Mouse (Mus musculus) kidney, embryonic 16.5 days (tissue): Measurements from ENCODE around the gene Olfr1340. TPM values are rescaled to one million over a fixed set of nuclear protein-coding genes. Genes with fewer than 3 reads are reported as not detected.

Experiments
- ATAC-seq: fragments of 200-750 bp; cut with Nextera tagmentation; 2 replicates; pipeline ENCODE4 v1.8.0; 2017; ENCODE audit warnings: moderate TSS enrichment; ENCODE audit not compliant: low FRiP score, low TSS enrichment
- H3K27ac ChIP-seq: fragments of 300-500 bp; sonication (generic); 2 replicates; pipeline ENCODE4 v1.5.1; 2014; ENCODE audit warnings: low read length
- H3K27me3 ChIP-seq: fragments of 300-500 bp; sonication (generic); 2 replicates; pipeline ENCODE4 v1.6.1; 2014; ENCODE audit warnings: low read length, control low read depth, mixed read lengths; ENCODE audit not compliant: insufficient read depth
- H3K36me3 ChIP-seq: fragments of 300-500 bp; sonication (generic); 2 replicates; pipeline ENCODE4 v1.6.1; 2014; ENCODE audit warnings: low read length, control low read depth, mixed read lengths; ENCODE audit not compliant: insufficient read depth
- H3K4me1 ChIP-seq: fragments of 300-500 bp; sonication (generic); 2 replicates; pipeline ENCODE4 v1.6.1; 2014; ENCODE audit warnings: low read length, control low read depth, mixed read lengths; ENCODE audit not compliant: insufficient read depth
- H3K4me2 ChIP-seq: fragments of 300-500 bp; sonication (generic); replicated peaks from 2 replicates; pipeline ENCODE4 v1.6.1; 2014; ENCODE audit warnings: low read depth, low read length
- H3K4me3 ChIP-seq: fragments of 300-500 bp; sonication (generic); 2 replicates; pipeline ENCODE4 v1.5.1; 2014; ENCODE audit warnings: mild to moderate bottlenecking, low read length
- H3K9ac ChIP-seq: fragments of 300-500 bp; sonication (generic); replicated peaks from 2 replicates; pipeline ENCODE4 v1.6.1; 2014; ENCODE audit warnings: low read length
- H3K9me3 ChIP-seq: fragments of 300-500 bp; sonication (generic); 2 replicates; pipeline ENCODE4 v1.6.1; 2016; ENCODE audit warnings: low read length, control low read depth
- WGBS: fragments of 180-500 bp; shearing (Covaris S2); extraction: QIAGEN DNeasy Blood & Tissue Kit; methylation state at CpG from one replicate; pipeline ENCODE4 v1.1.7; 2014; 5-methylcytosine and 5-hydroxymethylcytosine counted together
- polyA plus RNA-seq: library from polyadenylated mRNA; unstranded; fragments of >200 nt; fragmentation: Nextera tagmentation; extraction: Ambion mirVana; gene quantifications from 2 replicates; pipeline ENCODE4 v1.2.1, GENCODE M21; 2015

Gene Olfr1340
- not detected in 2 replicates for polyA plus RNA-seq

GRCm38 (mm10) chr4:118719838-118720237 is at the start of gene Olfr1340:
Olfr1340 (plus strand) TSS chr4:118720138.
- no peaks in the 10 kb centered on the region for H3K4me1 ChIP-seq
- H3K4me2 ChIP-seq = no peak within 1 kb of the TSS
- H3K27me3 ChIP-seq = no peaks in the 10 kb centered on the region
- no peaks in the 10 kb centered on the region for H3K9me3 ChIP-seq
- no peaks in the 10 kb centered on the region for H3K36me3 ChIP-seq
- no peak for ATAC-seq
- H3K9ac ChIP-seq = no peak within 1 kb of the TSS
- no peak within 1 kb of the TSS for H3K4me3 ChIP-seq
- H3K27ac ChIP-seq = no peak within 1 kb of the TSS

GRCm38 (mm10) chr4:118687086-118687485 is 32.9 kb upstream of the Olfr1340 start:
- Histone ChIP-seq H3K4me2 (no peak overlapping the region), H3K9me3 (no peaks in the 10 kb centered on the region), H3K9ac (no peak overlapping the region), H3K4me3 (no peak overlapping the region), H3K27ac (no peak overlapping the region), H3K4me1 (no peaks in the 10 kb centered on the region), H3K36me3 (no peaks in the 10 kb centered on the region), H3K27me3 (no peaks in the 10 kb centered on the region)
- WGBS = 55% methylated on average over 2 of the region's 2 CpGs
- ATAC-seq = no peak

GRCm38 (mm10) chr4:118692412-118692973 is 27.4 kb upstream of the Olfr1340 start, which contains the start of gene Olfr1342:
Olfr1342 (minus strand) TSS chr4:118692756.
- no peaks in the 10 kb centered on the region; the same call in 1 of the 2 replicates for H3K4me1 ChIP-seq
- no peak within 1 kb of the TSS for H3K4me3 ChIP-seq
- no peaks in the 10 kb centered on the region for H3K27me3 ChIP-seq
- 0 out of 2 replicates have a peak within 1 kb of the TSS, but pooled peaks have one; percentile 27 for H3K27ac ChIP-seq
- 45% methylated on average over 12 of the region's 12 CpGs for WGBS
- H3K4me2 ChIP-seq = peak within 1 kb of the TSS; percentile 22; the same call in 1 of the 2 replicates
- H3K9ac ChIP-seq = no peak within 1 kb of the TSS
- ATAC-seq = peak; percentile 61
- no peaks in the 10 kb centered on the region for H3K36me3 ChIP-seq
- no peaks in the 10 kb centered on the region for H3K9me3 ChIP-seq

DNA sequence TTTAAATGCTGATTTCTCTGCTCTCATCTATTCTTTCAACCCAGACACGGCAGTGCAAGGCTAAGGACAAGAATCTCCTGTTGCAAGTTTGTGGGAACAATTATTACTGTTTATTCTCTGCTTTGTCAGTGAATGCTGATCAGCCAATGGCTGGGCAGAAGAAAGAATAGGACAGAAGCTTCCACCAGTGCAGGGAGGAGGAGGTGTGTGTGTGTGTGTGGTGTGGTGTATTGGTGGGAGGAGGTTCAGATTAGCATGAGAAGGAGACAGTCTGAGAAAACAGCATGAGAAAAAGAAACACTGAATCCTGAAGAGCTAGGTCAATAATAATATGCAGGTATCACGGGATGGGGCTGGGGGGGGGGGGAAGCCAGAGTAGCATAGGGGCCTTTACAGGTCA is 26.1 kb upstream of the Olfr1340 start:
- H3K4me3 ChIP-seq = no peak overlapping the region
- ATAC-seq = no peak
- no peak overlapping the region for H3K9ac ChIP-seq
- no peak overlapping the region for H3K27ac ChIP-seq
- no peaks in the 10 kb centered on the region for H3K36me3 ChIP-seq
- H3K4me1 ChIP-seq = no peaks in the 10 kb centered on the region; the same call in 1 of the 2 replicates
- H3K27me3 ChIP-seq = no peaks in the 10 kb centered on the region
- H3K4me2 ChIP-seq = no peak overlapping the region
- H3K9me3 ChIP-seq = no peaks in the 10 kb centered on the region
- 28% methylated on average over 2 of the region's 2 CpGs for WGBS

DNA sequence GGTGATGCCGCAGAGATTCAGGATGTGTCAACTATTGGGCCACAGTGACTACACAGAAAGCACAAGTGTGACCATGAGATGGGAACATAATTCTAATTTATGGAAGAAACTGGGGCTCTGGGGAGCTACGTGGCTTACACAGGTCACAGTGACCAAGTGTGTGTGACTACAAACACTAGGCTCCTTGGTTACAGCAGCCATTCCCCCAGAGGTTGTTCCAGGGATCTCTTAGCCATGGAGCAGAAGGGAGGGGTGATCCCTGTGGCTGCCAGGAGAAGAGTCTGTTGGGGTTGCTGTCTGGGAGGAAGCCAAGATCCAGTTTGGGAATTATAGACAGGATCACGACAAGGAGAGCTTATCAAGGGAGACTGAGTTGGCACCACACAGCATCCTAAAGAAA is 16.7 kb upstream of the Olfr1340 start, which contains the start of gene Olfr1341:
TSS of gene Olfr1341 (plus strand) at position 301 of the 400 bp plus-strand sequence.
- no peak within 1 kb of the TSS for H3K4me3 ChIP-seq
- no peaks in the 10 kb centered on the region for H3K9me3 ChIP-seq
- ATAC-seq = no peak
- H3K27ac ChIP-seq = no peak within 1 kb of the TSS
- H3K27me3 ChIP-seq = 0 out of 2 replicates have a peak, but pooled peaks cover 2% of the 10 kb centered on the region
- 79% methylated on average over 3 of the region's 3 CpGs for WGBS
- no peak within 1 kb of the TSS for H3K4me2 ChIP-seq
- no peaks in the 10 kb centered on the region for H3K36me3 ChIP-seq
- H3K9ac ChIP-seq = no peak within 1 kb of the TSS
- no peaks in the 10 kb centered on the region for H3K4me1 ChIP-seq

- H3K9ac ChIP-seq = no peak overlapping the region
- H3K36me3 ChIP-seq = no peaks in the 10 kb centered on the region
- no peaks in the 10 kb centered on the region for H3K4me1 ChIP-seq
- ATAC-seq = no peak
- H3K9me3 ChIP-seq = no peaks in the 10 kb centered on the region
- H3K27ac ChIP-seq = no peak overlapping the region
- H3K4me3 ChIP-seq = no peak overlapping the region
- H3K4me2 ChIP-seq = no peak overlapping the region
- H3K27me3 ChIP-seq = no peaks in the 10 kb centered on the region
- 79% methylated on average over 5 of the region's 5 CpGs for WGBS
These were observed 11.9 kb upstream of the Olfr1340 start for GRCm38 (mm10) chr4:118708086-118708485.

GRCm38 (mm10) chr4:118711656-118712055 is 8.3 kb upstream of the Olfr1340 start:
- Histone ChIP-seq H3K4me1 (no peaks in the 10 kb centered on the region), H3K4me3 (no peak overlapping the region), H3K9ac (no peak overlapping the region), H3K4me2 (no peak overlapping the region), H3K27ac (no peak overlapping the region), H3K9me3 (no peaks in the 10 kb centered on the region), H3K27me3 (no peaks in the 10 kb centered on the region), H3K36me3 (no peaks in the 10 kb centered on the region)
- ATAC-seq = no peak
- WGBS = 55% methylated on average over 1 of the region's 1 CpGs

- Histone ChIP-seq H3K9me3 (no peaks in the 10 kb centered on the region), H3K4me2 (no peak overlapping the region), H3K27ac (no peak overlapping the region), H3K4me1 (no peaks in the 10 kb centered on the region), H3K4me3 (no peak overlapping the region), H3K27me3 (no peaks in the 10 kb centered on the region), H3K36me3 (no peaks in the 10 kb centered on the region), H3K9ac (no peak overlapping the region)
- WGBS = 52% methylated on average over 10 of the region's 10 CpGs
- no peak for ATAC-seq
These were observed 2.0 kb downstream of the Olfr1340 start for GRCm38 (mm10) chr4:118721742-118722483.

DNA sequence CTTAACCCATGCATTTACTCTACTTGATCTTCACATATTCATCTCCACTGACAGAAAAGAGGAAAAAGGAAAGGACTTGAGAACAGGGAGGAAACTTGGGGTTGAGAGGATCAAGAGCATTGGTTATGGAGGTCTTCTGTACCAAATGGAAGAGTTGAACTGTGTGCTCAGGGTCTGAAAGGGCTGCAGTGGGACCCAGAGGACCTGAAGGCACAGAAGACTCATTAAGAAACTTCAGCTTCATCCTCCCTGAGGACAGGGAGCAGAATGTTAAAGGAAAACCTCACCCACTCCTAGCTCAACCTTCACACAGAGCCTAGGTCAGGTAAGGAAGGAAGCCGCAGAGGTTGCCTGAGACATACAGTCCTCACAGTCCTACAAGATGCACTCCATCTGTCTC is 11.9 kb downstream of the Olfr1340 start, which contains the start of gene Olfr1339:
TSS of gene Olfr1339 (plus strand) at position 301 of the 400 bp plus-strand sequence.
- no peaks in the 10 kb centered on the region for H3K9me3 ChIP-seq
- H3K4me2 ChIP-seq = no peak within 1 kb of the TSS
- no peaks in the 10 kb centered on the region for H3K36me3 ChIP-seq
- H3K27ac ChIP-seq = no peak within 1 kb of the TSS
- no peaks in the 10 kb centered on the region for H3K4me1 ChIP-seq
- 93% methylated on average over 1 of the region's 1 CpGs for WGBS
- no peaks in the 10 kb centered on the region for H3K27me3 ChIP-seq
- no peak within 1 kb of the TSS for H3K9ac ChIP-seq
- no peak within 1 kb of the TSS for H3K4me3 ChIP-seq
- no peak for ATAC-seq

DNA sequence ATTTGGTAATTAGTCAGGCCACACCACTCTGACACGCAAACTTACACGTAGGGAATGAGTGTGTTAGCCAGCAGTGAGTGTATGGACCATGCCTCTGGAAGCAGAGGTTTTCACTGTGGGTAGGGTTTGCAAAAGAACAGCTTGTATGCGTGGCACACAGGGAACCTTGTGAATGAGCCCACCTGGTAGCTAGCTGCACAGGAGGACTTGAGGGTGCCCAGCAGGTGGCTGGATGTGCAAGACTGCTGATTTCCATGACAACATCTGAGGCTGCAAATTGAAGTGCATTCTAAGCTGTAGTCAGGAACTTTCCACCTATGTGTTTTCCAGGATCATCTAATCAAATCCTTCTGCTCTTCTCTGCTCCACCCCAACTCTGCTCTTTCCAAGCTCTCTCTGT is 19.6 kb downstream of the Olfr1340 start:
- H3K27me3 ChIP-seq = peaks cover 18% of the 10 kb centered on the region
- H3K4me3 ChIP-seq = no peak overlapping the region
- no peaks in the 10 kb centered on the region for H3K9me3 ChIP-seq
- H3K36me3 ChIP-seq = no peaks in the 10 kb centered on the region
- no peak overlapping the region for H3K27ac ChIP-seq
- no peak overlapping the region for H3K4me2 ChIP-seq
- no peaks in the 10 kb centered on the region for H3K4me1 ChIP-seq
- WGBS = 75% methylated on average over 3 of the region's 3 CpGs
- H3K9ac ChIP-seq = no peak overlapping the region
- ATAC-seq = no peak
